Mouse (Mus musculus) CH12.LX (cell line): Measurements from ENCODE around the gene Itih5. TPM values are rescaled to one million over a fixed set of nuclear protein-coding genes. Genes with fewer than 3 reads are reported as not detected.

Experiments
- DNase-seq: peaks from one replicate; pipeline ENCODE4 v3.0.0-alpha.2; 2013; ENCODE audit errors: extremely low read depth
- H3K27ac ChIP-seq: 2 replicates; pipeline ENCODE4 v1.5.1; 2012; ENCODE audit warnings: low read depth, mild to moderate bottlenecking, control low read depth, moderate library complexity; ENCODE audit not compliant: insufficient read depth
- H3K27me3 ChIP-seq: replicated peaks from 2 replicates; pipeline ENCODE3; 2012; ENCODE audit warnings: inconsistent platforms
- H3K36me3 ChIP-seq, 2 experiments: replicated peaks in 1 of 2; 2 replicates each; pipeline versions ENCODE3 to v1.6.1; 2012; ENCODE audit warnings: inconsistent platforms in 1 of 2, low read length in 1 of 2, mild to moderate bottlenecking in 1 of 2, mixed read lengths in 1 of 2, moderate library complexity in 1 of 2; ENCODE audit not compliant: control insufficient read depth in 1 of 2, insufficient read depth in 1 of 2
- H3K4me1 ChIP-seq, 2 experiments: 2 replicates each; pipeline ENCODE4 v1.6.1; 2012; ENCODE audit warnings: inconsistent platforms in 1 of 2, moderate library complexity in 1 of 2; ENCODE audit not compliant: insufficient read depth in 2 of 2, control insufficient read depth in 1 of 2
- H3K4me2 ChIP-seq: 2 replicates; pipeline ENCODE4 v1.6.1; 2012; ENCODE audit warnings: low read depth, mild to moderate bottlenecking, control low read depth; ENCODE audit not compliant: poor library complexity, insufficient read depth, severe bottlenecking
- H3K4me3 ChIP-seq, 3 experiments: fragments of 150-350 bp in 1 of 3; sonication (generic) in 1 of 3; replicated peaks in 1 of 3; 2 replicates each; pipeline versions ENCODE3 to v1.5.1; 2011 to 2012; ENCODE audit warnings: low read depth in 2 of 3, low read length in 2 of 3, mild to moderate bottlenecking in 2 of 3, moderate library complexity in 2 of 3, control low read depth in 1 of 3, improper control_type of control experiment in 1 of 3, inconsistent platforms in 1 of 3, mixed read lengths in 1 of 3; ENCODE audit not compliant: poor library complexity in 1 of 3
- H3K79me2 ChIP-seq: replicated peaks from 2 replicates; pipeline ENCODE4 v1.6.1; 2012; ENCODE audit warnings: mild to moderate bottlenecking, moderate library complexity; ENCODE audit not compliant: control insufficient read depth, poor library complexity, insufficient read depth, severe bottlenecking; ENCODE audit errors: extremely low read depth
- H3K9ac ChIP-seq: 2 replicates; pipeline ENCODE4 v1.6.1; 2012; ENCODE audit warnings: low read depth, mild to moderate bottlenecking, control low read depth, moderate library complexity; ENCODE audit not compliant: insufficient read depth
- H3K9me3 ChIP-seq: replicated peaks from 2 replicates; pipeline ENCODE3; 2012; ENCODE audit warnings: low read length, inconsistent platforms, mixed read lengths
- BHLHE40 ChIP-seq: IDR thresholded peaks from 2 replicates; pipeline ENCODE4 v1.6.1; 2011; ENCODE audit warnings: mild to moderate bottlenecking, low read depth, low read length, improper control_type of control experiment
- CHD1 ChIP-seq: IDR thresholded peaks from 2 replicates; pipeline ENCODE4 v1.6.1; 2012; ENCODE audit warnings: low read depth, low read length, improper control_type of control experiment, inconsistent platforms
- CHD2 ChIP-seq: IDR thresholded peaks from 2 replicates; pipeline ENCODE4 v1.6.1; 2011; ENCODE audit warnings: low read length, improper control_type of control experiment
- EP300 ChIP-seq: IDR thresholded peaks from 2 replicates; pipeline ENCODE4 v1.6.1; 2011; ENCODE audit warnings: low read length, improper control_type of control experiment
- ETS1 ChIP-seq: conservative IDR thresholded peaks from 2 replicates; pipeline ENCODE4 v1.6.1; 2012; ENCODE audit warnings: low read depth, mild to moderate bottlenecking, inconsistent platforms, low read length, improper control_type of control experiment, moderate library complexity
- GABPA ChIP-seq: IDR thresholded peaks from 2 replicates; pipeline ENCODE4 v1.6.1; 2012; ENCODE audit warnings: low read depth, low read length, improper control_type of control experiment, inconsistent platforms; ENCODE audit not compliant: insufficient replicate concordance
- IRF4 ChIP-seq: IDR thresholded peaks from 2 replicates; pipeline ENCODE4 v1.6.1; 2014; ENCODE audit warnings: low read depth, mild to moderate bottlenecking, inconsistent platforms, low read length, improper control_type of control experiment
- KAT2A ChIP-seq: IDR thresholded peaks from 2 replicates; pipeline ENCODE4 v1.6.1; 2012; ENCODE audit warnings: low read length, improper control_type of control experiment, inconsistent platforms; ENCODE audit not compliant: insufficient replicate concordance
- MAX ChIP-seq: IDR thresholded peaks from 2 replicates; pipeline ENCODE4 v1.6.1; 2011; ENCODE audit warnings: low read length, improper control_type of control experiment
- MAZ ChIP-seq: IDR thresholded peaks from 2 replicates; pipeline ENCODE4 v1.6.1; 2012; ENCODE audit warnings: low read depth, mild to moderate bottlenecking, inconsistent platforms, low read length, improper control_type of control experiment, moderate library complexity
- MEF2A ChIP-seq: IDR thresholded peaks from 2 replicates; pipeline ENCODE4 v1.6.1; 2014; ENCODE audit warnings: low read depth, mild to moderate bottlenecking, inconsistent platforms, low read length, improper control_type of control experiment, borderline replicate concordance
- NELFE ChIP-seq: IDR thresholded peaks from 2 replicates; pipeline ENCODE4 v1.6.1; 2011; ENCODE audit warnings: low read depth, low read length, improper control_type of control experiment
- NRF1 ChIP-seq: IDR thresholded peaks from 2 replicates; pipeline ENCODE4 v1.6.1; 2014; ENCODE audit warnings: low read depth, mild to moderate bottlenecking, inconsistent platforms, low read length, improper control_type of control experiment, moderate library complexity
- PAX5 ChIP-seq: IDR thresholded peaks from 2 replicates; pipeline ENCODE4 v1.6.1; 2012; ENCODE audit warnings: low read length, inconsistent platforms, mixed read lengths
- TBP ChIP-seq: conservative IDR thresholded peaks from 2 replicates; pipeline ENCODE4 v1.6.1; 2011; ENCODE audit warnings: low read depth, low read length, improper control_type of control experiment
- UBTF ChIP-seq: IDR thresholded peaks from 2 replicates; pipeline ENCODE4 v1.6.1; 2012; ENCODE audit warnings: low read depth, mild to moderate bottlenecking, inconsistent platforms, low read length, improper control_type of control experiment, moderate library complexity
- ZKSCAN1 ChIP-seq: IDR thresholded peaks from 2 replicates; pipeline ENCODE4 v1.6.1; 2012; ENCODE audit warnings: low read depth, inconsistent platforms, low read length, improper control_type of control experiment, borderline replicate concordance
- ZMIZ1 ChIP-seq: IDR thresholded peaks from 2 replicates; pipeline ENCODE4 v1.6.1; 2012; ENCODE audit warnings: low read depth, mild to moderate bottlenecking, inconsistent platforms, low read length, improper control_type of control experiment
- ZNF384 ChIP-seq: IDR thresholded peaks from 2 replicates; pipeline ENCODE4 v1.6.1; 2012; ENCODE audit warnings: low read depth, low read length, improper control_type of control experiment, inconsistent platforms
- dilution Hi-C: fragments of 300-500 bp; cut with MboI; formaldehyde crosslinking; loops from 2 replicates; pipeline ENCODE4 v1.14.3; 2020; ENCODE audit warnings: low sequenced_read_pairs; ENCODE audit not compliant: extremely low pct_unique_long_range_greater_than_20kb, extremely low pct_ligation_motif_present
- in situ Hi-C: fragments of 300-500 bp; cut with MboI; formaldehyde crosslinking; loops from 3 replicates; pipeline ENCODE4 v1.14.3; 2019; ENCODE audit warnings: low sequenced_read_pairs, low pct_ligation_motif_present, low pct_unique_long_range_greater_than_20kb, mixed read lengths
- polyA plus RNA-seq: library from polyadenylated mRNA; unstranded; fragments of >175 nt; gene quantifications from 2 replicates; pipeline ENCODE4 v1.2.1, GENCODE M21; 2012; ENCODE audit warnings: low read depth; ENCODE audit not compliant: insufficient read length
- total RNA-seq, 2 experiments: library from RNA; depleted of rRNA; stranded (reverse); fragments of 300-350 nt in 1 of 2; fragments of >200 nt in 1 of 2; gene quantifications; 2 replicates each; pipeline ENCODE4 v1.2.3; 2012 to 2014

Gene Itih5
- total and polyA plus RNA-seq, 3 experiments = 0.08 to 0.30 (median 0.11) TPM

- TF ChIP-seq EP300 (no peak), ETS1 (no peak), ZMIZ1 (no peak), NELFE (no peak), KAT2A (no peak), TBP (no peak)
Observed at GRCm38 (mm10) chr2:10288142-10288831, 134.9 kb downstream of the Itih5 start (continued).

- in situ Hi-C loops = no loop called here
- no peak overlapping the region for H3K9ac ChIP-seq
- no peak overlapping the region for H3K4me3 ChIP-seq
- H3K4me1 ChIP-seq = no peaks in the 10 kb centered on the region; a peak in 1 of 4 replicates
- TF ChIP-seq ZMIZ1 (no peak), IRF4 (no peak), ZKSCAN1 (no peak), ZNF384 (no peak), CHD1 (no peak), MAZ (no peak), CHD2 (no peak), GABPA (no peak), PAX5 (no peak), NRF1 (no peak), KAT2A (no peak), MEF2A (no peak), MAX (no peak), EP300 (no peak), BHLHE40 (no peak), UBTF (no peak)
- H3K27ac ChIP-seq = no peak overlapping the region
- no peaks in the 10 kb centered on the region for H3K36me3 ChIP-seq
- H3K9me3 ChIP-seq = no peaks in the 10 kb centered on the region
- no peak for DNase-seq
- H3K79me2 ChIP-seq = no peaks in the 10 kb centered on the region
- H3K27me3 ChIP-seq = no peaks in the 10 kb centered on the region
- dilution Hi-C loops = no loop called here
- no peak overlapping the region for H3K4me2 ChIP-seq
Observed at GRCm38 (mm10) chr2:10288881-10289280, 135.5 kb downstream of the Itih5 start.
